Mouse (Mus musculus): Measurements from ENCODE around the gene Abtb2.

- TF ChIP-seq CTCF (IDR thresholded peaks at IDR 0.05; ENCODE audit: extremely low read depth, insufficient read depth, insufficient read length, insufficient replicate concordance) (no peak), POLR2A (IDR thresholded peaks at IDR 0.05; ENCODE audit: low read depth, low read length) (no peak)
Measured at GRCm38 (mm10) chr2:103618407-103618806, 52.3 kb downstream of the Abtb2 start.
